Mouse (Mus musculus) heart, adult 2 months (tissue): ENCODE measurements at regions not wholly inside any gene's neighbourhood (a gene's known extent, or its start where the extent isn't known, plus 50 kb on each side); places are given as distances from the start of the nearest gene placed in this dataset.

ENCODE experiments used
- CTCF ChIP-seq: fragments of 200-600 bp; IDR thresholded peaks from 2 replicates; pipeline ENCODE4 v1.8.1; 2022; ENCODE audit warnings: antibody characterized with exemption, mild to moderate bottlenecking, moderate library complexity
- POLR2A ChIP-seq: fragments of 200-500 bp; IDR thresholded peaks from 2 replicates; pipeline ENCODE4 v1.6.1; 2011; ENCODE audit warnings: mild to moderate bottlenecking, low read depth, low read length, control low read depth; ENCODE audit not compliant: insufficient read depth

DNA sequence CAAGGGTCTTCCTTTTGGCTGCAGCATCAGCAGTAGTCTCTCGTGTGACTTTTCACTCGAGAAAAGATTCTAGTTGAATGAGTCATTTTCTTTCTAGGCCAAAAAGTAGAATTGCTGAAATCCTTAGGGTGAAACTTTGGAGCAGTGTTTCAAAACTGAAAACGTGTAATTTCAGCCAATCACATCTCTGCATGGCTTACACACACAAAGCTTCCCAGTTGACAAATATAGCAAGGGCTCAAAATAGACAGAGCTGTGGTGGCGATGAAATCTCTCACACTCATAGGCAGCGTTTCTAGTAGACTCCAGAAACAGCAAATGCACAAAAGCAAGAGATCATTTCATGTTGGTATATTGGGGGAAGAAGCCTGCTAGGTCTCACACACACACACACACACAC, 283.1 kb upstream of the Rsrc1 start:
- TF ChIP-seq POLR2A: no peak
- no peak for TF ChIP-seq CTCF
